Mouse (Mus musculus) left cerebral cortex, adult 8-10 months (tissue): ENCODE measurements around the gene Xpnpep3. TPM values are rescaled to one million over a fixed set of nuclear protein-coding genes. Genes with fewer than 3 reads are reported as not detected.
"Not testable (repeated sequence)": the region's sequence is repeated elsewhere in the genome, so short reads cannot be mapped to it uniquely, and the experiment has no call there.

ENCODE experiments used
- DNase-seq, 2 experiments: peaks; one replicate each; pipeline ENCODE4 v3.0.0; 2022; ENCODE audit warnings: low spot score in 2 of 2
- total RNA-seq, 4 experiments: library from RNA; stranded (reverse); gene quantifications; 2 replicates each; pipeline ENCODE4 v1.2.4; 2022

The Xpnpep3 gene
- total RNA-seq, 4 experiments from 2014 or later = 13.3 to 16.9 (median 14.7) TPM

DNA sequence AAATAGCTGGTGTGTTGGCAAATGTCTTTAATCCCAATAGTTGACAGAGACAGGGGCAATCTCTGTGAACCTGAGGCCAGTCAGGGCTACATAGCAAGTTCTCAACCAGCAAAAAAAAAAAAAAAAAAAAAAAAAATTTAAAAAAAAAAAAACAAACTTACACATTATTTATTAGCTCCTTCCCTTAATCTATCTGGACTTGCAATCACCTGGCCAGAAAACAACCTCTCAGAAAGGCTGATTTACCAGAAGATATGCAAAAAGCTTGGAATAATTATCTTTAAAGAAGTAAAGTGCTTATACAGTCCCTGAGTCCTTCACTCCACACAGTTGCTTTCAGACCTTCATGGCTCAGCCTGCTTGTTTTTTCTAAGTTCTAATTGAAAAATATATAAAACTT lies 1.7 kb upstream of the Xpnpep3 start:
- DNase-seq = no peak

DNA sequence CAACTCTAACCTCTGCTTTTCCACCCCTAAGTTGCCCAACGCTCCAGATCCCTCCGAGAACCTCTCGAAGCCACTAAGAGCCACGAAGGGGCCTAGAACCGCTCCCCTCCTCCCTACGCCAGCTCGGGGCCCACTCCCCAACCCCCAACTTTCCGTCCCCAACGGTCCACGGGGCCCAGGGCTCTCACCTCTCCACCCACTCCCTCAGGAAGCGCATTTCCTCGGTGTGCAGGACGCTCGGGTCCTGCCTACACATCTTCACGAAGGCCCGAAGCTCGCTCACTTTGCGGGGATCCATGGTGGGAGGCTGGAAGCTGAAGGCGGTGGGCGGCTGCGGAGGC lies 671 bp upstream of the Xpnpep3 start:
- no peak for DNase-seq

DNA sequence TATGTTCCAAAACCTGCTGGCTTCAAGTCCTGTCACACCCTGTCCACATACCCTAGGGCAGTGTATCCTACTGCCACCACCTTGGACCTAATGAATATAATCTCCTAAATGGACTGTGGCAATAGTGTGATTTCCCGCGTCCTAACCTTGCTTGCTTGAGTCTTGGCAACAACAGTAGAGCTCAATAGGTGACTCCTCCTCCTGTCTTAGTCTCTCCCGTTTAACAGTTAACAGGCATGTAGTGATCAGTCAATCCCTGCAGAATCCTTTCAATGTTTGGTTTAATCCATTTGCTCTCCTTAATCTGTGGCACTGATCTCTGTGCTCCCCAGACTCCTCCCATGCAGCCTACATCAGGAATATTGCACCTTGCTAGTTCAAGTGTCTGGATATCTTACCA lies 5.1 kb downstream of the Xpnpep3 start:
- DNase-seq = no peak

DNA sequence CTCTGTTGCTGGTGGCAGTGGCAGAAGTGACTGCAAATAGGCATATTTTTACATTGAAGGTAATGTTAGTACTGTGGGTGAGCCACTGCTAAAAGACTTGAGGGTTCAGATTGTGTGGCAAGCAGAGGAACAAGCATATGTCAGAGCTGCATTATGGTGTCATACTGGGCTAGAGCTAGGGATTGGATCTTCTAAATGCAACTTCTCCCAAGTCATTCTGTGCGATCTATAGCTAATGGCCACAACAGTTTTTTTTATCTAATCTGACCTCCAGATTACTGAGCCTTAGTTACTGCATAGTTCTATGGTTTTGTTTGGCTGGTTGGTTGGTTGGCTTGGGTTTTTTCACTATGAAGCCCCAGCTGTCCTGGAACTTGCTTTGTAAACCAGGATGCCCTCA lies 8.3 kb downstream of the Xpnpep3 start, which contains the start of gene Dnajb7:
TSS of gene Dnajb7 (minus strand) at position 101 of the 400 bp plus-strand sequence.
- no peak for DNase-seq

DNA sequence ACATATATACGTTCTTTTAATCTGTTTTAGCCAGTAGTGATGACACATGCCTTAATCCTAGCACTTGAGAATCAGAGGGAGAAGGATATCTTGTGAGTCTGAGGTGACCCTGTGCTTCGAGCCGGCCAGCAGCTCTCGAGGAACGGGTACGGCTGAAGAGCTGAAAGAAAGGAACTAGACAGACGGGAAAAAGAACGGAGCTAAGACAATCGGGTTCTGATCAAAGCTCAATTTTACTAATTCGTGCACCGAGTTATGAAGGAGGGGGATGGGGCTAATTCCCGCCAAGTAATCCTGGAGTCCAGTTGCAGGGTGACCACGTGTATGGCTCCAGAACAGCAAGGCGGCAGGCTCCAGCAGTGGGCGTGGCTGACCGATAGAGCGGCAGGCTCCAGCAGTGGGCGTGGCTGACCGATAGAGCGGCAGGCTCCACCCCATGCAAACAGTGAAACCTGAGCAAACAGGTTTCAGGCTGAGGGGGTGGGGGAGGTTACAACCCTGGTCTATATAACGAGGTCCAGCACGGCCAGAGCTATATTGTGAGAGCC lies 16.9 kb downstream of the Xpnpep3 start:
- not testable (repeated sequence) for DNase-seq

DNA sequence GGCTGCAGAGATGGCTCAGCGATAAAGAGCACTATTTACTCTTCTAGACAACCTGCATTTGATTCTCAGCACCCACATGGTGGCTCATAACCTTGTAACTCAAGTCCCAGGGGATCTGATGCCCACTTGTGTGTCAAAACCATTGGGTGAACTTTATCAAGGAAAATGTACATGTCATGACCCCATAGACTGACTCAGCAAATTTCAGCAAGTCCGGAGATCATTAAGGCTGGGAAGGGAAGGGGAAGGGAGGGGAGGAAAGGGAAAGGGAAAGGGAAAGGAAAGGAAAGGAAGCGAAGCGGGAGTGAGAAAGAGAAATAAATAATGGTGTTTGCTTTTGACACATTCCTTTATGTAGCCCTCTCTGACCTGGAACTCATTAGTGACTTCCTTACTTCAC lies 18.1 kb downstream of the Xpnpep3 start:
- no peak for DNase-seq

DNA sequence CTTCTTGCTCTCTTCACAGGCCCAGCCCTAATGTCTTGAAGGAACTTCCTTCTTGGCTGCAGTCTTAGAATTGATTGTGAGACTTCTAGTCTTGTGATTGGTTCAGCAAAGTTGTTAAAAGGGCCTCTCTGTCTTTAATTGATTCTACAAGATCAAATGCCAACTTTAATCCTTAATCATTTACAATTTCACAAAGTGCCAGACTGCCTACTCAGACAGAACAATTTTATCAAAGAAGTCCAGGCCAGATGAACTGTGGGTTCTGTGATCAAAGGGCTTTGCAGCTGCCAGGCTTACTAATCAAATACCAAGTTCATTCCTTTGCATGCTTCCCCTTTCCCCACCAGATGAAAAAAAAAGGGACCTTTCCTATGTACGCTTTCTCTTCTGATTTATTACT lies 21.5 kb downstream of the Xpnpep3 start:
- DNase-seq = no peak

DNA sequence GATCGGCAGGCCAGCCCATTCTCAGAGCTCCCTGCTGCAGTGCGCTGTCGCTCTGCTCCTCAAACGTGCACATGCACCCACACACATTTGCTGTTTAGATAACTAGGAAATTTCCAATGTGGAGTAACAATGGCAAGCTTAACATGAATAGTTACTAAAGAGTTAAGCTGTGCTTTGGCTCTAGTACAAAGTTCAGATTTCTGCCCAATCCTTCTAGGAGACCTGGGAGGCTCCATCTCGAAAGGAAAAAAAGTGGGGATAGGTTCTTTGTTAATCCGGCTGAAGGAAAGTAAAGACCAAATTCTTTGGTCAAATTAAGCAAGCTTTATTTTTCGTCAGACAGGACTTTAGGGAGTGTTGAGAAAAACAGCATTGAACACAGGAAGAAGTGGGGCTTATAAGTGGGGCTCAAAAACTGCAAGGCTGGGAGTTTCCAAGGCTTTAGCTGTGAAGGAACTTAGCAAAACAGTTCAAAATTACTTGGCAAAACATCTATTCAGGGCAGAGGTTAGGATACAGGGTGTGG lies 22.3 kb downstream of the Xpnpep3 start:
- no peak for DNase-seq

DNA sequence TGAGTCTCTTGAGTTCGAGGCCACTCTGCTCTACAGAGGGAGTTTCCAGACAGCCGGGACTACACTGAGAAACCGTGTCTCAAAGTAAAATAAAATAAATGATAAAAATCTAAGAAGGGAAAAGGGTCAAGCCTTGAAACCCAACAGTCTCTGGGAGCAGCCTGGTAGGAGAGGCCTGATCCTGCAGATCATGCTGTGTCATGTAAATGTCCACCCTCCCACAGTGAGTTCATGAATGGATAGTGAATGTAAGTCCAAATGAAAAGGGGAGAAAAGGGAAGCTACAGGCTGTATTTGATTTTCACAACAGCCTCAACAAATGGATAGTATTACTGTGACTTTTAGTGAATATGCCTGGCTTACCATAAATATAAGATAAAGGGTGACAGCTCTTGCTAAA lies 25.4 kb downstream of the Xpnpep3 start:
- DNase-seq = no peak

DNA sequence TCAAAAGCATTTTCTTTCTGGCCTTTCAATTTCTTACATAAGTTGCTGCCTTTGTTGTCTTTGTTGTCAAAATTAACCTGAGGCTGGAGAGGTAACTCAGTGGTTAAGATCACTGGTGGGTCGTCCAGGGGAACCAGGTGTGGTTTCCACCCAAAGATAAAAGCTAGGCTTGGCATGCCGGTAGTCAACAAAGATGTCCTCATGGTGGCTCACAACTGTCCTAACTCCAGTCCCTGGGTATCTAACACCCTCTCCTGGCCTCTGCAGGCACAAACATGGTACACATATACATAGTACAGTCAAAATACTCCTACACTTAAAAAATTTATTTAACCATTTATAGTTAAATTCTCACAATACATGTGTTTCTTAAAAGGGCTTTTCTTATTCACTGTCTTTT lies 28.0 kb downstream of the Xpnpep3 start:
- DNase-seq = no peak

DNA sequence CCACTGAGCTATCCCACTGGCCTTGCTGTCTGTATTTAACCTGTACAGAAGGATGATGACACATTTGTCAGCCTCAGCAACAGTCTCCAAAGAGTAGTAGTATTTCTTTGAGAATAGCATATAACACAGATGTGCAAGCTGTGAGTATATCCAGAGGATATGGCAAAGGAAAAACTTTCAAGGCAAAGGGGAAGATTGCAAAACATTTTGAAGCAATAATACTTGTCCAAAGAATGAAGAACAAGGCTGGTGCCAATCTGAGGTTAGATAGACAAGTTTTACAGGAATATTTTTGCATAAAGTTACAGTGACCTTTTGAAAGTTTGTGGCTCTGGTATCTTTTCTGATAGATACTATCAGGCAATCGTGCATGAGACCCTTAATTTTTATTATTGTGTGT lies 31.3 kb downstream of the Xpnpep3 start:
- DNase-seq = no peak

DNA sequence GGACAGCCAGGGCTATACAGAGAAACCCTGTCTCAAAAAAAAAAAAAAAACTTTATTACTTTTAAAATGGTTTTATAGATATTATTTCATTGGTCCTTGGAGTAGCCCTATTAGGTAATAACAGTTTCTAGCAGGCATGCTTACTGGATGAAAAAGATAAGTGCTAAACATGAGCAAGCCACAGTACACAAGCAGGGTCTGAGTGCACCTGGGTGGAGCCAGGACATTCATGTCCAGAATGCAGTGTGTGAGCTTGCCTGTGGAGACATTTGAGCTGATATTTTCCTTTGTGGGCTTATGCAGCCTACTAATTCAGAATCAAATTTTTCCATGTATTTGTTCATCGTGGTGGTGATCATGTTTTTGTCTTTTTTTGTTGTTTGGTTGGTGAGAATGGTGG lies 38.4 kb downstream of the Xpnpep3 start:
- no peak for DNase-seq

DNA sequence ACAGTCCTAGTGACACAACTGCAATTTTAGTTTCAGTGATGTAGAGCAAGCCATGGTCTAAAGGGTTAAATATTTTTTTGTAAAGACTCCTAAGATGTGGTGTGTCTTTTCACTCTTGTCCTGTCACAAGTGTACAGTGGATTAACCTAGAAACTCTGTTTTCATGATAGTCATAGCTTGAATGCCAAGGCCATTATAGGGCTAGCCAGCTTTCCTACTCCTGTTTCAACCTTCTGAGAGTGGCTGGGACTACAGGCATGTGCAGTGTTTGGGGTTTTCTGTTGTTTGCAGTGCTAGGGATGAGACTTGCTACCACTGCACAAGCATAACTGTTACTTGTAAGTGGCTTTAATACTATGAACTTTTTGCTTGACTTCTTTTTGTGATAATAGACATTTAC lies 39.3 kb downstream of the Xpnpep3 start:
- DNase-seq = no peak

DNA sequence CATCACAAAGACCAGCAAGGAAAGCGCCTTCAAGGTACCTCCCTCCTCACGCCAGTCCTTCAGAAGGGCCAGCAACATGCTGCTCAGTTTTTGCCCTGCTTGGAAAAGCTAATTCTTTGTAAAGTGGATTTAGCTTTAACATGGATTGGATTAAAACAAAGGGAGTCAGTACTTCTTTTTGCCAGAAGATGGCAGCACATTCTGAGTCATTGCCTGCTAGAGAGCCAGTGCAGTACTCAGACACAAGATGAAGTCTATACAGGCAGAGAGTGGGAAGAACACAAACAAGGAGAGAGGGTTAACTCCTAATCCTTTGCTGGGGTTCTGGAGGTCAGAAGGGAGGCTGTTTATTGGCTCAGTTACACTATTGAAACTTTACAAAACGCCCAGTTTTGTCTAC lies 48.5 kb downstream of the Xpnpep3 start:
- peak in 1 of 2 experiments; percentile 26 for DNase-seq

DNA sequence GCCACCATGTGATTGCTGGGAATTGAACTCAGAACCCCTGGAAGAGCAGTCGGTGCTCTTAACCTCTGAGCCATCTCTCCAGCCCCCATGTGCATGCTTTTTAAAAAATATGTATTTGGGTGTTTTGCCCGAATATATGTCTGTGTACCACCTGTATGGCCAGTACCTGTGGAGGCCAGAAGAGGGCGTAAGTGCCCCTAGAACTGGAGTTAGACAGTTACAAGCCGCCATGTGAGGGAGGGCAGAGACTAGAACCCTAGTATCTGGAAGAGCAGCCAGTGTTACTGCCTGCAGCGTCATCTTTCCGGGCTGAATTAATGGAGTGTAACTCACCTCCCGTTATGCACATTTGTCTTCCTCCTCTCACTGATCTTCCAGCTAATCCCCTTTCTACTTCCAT lies 61.6 kb downstream of the Xpnpep3 start:
- DNase-seq = no peak

DNA sequence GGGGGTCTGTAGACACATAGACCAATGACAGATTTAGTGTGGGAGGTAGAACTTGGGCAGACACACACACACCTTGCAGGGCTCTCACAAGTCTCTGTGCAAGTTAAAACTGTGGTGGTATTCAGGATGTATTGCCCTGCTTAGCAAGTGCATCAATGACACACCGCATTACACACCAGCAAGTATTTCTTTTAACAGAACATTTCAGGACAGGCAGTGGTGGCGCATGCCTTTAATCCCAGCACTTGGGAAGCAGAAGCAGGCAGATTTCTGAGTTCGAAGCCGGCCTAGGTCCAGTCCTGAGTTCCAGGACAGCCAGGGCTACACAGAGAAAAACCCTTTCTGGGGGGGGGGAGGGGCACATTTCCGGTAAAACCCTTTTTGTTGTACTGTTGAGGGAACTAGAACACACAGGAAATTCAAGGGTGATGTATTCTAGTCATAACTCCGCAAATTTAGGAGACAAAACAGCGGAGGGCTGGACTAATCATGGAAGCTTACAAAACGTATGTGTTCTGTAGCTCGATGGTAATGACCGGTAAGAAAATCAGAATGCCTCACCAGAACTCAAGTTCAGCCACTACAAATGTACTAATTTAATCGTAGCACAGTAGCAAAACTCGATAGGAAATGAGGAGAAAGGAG lies 65.2 kb downstream of the Xpnpep3 start:
- no peak for DNase-seq

DNA sequence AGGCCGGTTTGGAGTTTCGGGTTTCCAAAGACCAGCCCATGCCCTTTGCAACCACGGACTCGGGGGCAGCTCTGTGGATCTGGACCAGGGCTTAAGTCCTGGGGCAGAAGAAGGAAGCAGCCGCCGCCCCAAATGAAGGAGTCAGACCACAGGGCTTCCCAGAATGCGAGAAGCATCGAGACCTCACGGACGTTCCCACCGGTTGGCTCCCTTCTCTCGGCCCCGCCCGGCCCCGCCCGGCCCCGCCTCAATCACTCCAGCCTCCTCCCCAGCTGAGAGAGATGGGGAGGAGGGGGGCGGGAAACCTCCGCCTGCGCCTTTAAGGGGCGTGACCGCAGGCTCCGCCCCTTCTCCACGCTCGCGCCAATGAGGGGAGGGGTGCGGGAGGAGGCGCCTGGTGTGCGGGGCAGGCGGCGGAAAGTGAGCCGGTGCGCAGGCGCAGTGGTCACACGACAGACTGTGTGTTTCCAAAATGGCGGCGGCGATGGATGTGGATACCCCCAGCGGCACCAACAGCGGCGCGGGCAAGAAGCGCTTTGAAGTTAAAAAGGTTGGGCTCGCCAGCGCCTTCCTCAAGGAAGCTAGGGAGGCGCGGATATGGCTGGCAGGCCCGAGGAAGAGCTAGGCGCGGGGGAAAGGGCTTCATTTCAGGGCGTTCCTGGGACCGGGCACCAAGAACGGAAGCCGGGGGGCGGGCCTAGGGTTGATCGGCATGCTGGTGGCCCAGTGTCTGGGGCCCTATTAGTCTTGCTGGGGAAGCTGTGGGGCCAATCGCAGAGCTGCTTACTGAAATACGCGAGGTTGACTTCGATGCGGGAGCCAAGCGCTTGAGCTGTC lies 66.2 kb downstream of the Xpnpep3 start, which contains the start of gene Rbx1:
TSS of gene Rbx1 (plus strand) at position 396 of the 837 bp plus-strand sequence.
- DNase-seq = peak; percentile 97 to 99

DNA sequence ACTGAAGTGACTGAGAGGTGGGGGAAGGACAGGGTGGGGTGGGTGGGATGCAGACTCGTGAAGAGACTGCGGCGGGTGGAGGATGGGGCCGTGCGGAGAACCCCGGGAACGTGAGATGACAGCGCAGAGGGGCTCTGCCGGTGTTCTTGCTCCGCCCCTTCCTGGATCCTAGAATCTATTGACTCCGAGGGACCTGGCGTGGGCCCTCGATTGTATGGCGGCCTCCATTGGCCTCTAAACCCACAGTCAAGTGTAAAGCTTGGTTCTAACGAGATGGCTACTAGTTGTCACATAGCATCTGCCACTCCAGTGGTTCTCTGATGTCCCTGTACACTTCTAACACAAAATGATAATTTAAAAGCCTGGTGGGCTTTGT lies 66.8 kb downstream of the Xpnpep3 start:
- no peak for DNase-seq

DNA sequence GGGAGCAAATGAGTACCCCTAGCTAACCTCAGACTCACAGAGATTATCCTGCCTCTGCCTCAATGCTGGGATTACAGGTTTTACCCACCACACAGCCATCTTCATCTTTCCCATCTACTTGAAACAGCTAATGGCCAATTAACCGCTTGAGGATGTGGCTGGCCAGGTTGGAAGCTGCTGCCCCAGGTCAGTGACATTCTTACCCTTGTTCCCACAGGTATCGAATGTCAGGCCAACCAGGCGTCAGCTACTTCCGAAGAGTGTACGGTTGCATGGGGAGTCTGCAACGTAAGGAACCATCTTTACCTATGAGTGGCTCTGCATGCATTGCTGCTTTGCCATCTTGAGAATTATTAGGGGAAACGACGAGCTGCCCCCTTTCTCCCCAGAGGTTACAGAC lies 70.8 kb downstream of the Xpnpep3 start:
- DNase-seq = no peak

DNA sequence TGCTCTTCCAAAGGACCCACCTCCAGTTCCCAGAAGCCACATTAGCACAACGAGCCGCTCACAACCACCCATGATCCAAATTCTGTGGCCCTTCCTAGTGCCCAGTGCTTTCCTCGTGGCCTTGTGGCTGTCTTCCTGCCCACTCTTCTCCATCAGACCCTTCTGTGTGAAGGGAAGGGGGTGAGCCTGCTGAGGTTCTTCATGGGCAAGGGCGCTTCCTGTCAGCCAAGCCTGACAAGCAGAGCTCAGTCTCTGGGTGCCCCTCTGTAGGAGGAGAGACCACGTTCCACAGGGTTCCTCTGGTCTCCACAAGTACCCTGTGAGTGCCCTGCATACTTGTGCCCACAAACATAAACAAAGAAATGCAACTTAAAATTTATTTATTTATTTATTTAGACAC lies 72.3 kb downstream of the Xpnpep3 start:
- DNase-seq = no peak

DNA sequence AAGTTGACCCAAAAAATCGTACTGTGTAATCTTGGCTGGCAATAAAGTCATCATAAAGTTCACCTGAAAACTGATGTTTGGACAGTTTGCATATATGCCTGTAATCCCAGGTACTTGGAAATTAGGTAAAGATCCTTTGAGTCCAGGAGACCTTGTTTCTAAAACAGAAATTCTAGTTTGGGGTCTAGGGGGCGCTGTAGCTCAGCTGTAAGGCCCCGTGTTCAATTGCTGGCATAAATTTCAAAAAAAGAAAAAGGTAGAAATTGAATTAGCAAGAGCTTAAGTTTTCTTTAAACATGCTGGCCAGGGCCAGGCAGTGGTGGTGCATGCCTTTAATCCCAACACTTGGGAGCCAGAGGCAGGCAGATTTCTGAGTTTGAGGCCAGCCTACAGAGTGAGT lies 75.7 kb downstream of the Xpnpep3 start:
- no peak for DNase-seq

DNA sequence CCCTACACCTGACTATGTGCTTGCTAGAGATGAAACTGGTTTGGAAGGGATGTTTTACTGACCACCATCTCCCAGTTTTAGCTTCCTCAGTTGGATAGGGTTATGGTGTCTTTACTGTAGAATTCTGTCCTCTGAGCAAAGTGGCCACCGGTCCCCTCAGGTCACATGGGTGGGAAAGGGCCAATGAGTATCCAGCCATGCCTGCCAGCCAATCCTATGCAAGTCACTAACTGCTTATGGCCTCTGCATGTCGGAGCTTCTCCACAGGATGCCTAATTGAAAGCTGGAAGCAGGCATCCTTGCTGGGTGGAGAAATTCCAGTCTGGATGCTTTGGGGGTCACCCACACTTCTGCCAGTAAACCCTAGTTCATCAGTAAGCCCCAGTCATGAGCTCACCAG lies 76.7 kb downstream of the Xpnpep3 start:
- no peak for DNase-seq
